Mouse (Mus musculus) testis, adult 2 months (tissue): Measurements from ENCODE around the gene Efcc1. TPM values are rescaled to one million over a fixed set of nuclear protein-coding genes. Genes with fewer than 3 reads are reported as not detected.

Experiments used
- H3K27ac ChIP-seq: fragments of 200-500 bp; 2 replicates; pipeline ENCODE4 v1.5.1; 2012; ENCODE audit warnings: low read depth, low read length; ENCODE audit not compliant: control insufficient read depth, insufficient read depth
- H3K27me3 ChIP-seq: fragments of 200-500 bp; 2 replicates; pipeline ENCODE4 v1.6.1; 2012; ENCODE audit warnings: mild to moderate bottlenecking, low read length, moderate library complexity; ENCODE audit not compliant: control insufficient read depth, insufficient read depth
- H3K36me3 ChIP-seq: fragments of 200-500 bp; 2 replicates; pipeline ENCODE4 v1.6.1; 2012; ENCODE audit warnings: mild to moderate bottlenecking, low read length; ENCODE audit not compliant: control insufficient read depth, insufficient read depth
- H3K4me1 ChIP-seq: fragments of 200-500 bp; 2 replicates; pipeline ENCODE4 v1.6.1; 2012; ENCODE audit warnings: low read length; ENCODE audit not compliant: control insufficient read depth, insufficient read depth
- H3K4me3 ChIP-seq: fragments of 200-500 bp; 2 replicates; pipeline ENCODE4 v1.5.1; 2012; ENCODE audit warnings: low read depth, mild to moderate bottlenecking, low read length, moderate library complexity, mixed read lengths; ENCODE audit not compliant: control insufficient read depth
- CTCF ChIP-seq: fragments of 200-500 bp; IDR thresholded peaks from 2 replicates; pipeline ENCODE4 v1.5.1; 2012; ENCODE audit warnings: low read depth, mild to moderate bottlenecking, inconsistent platforms, low read length, moderate library complexity; ENCODE audit not compliant: control insufficient read depth, insufficient read depth, insufficient replicate concordance
- POLR2A ChIP-seq: fragments of 200-500 bp; IDR thresholded peaks from 2 replicates; pipeline ENCODE4 v1.6.1; 2012; ENCODE audit warnings: low read depth, mild to moderate bottlenecking, inconsistent platforms, low read length, moderate library complexity; ENCODE audit not compliant: control insufficient read depth
- polyA plus RNA-seq: library from polyadenylated mRNA; depleted of rRNA; stranded (reverse); fragments of >200 nt; gene quantifications from 2 replicates; pipeline ENCODE4 v1.2.3, GENCODE M21; 2012

Efcc1 gene
- polyA plus RNA-seq, 1 experiment = 0.68 TPM

GRCm38 (mm10) chr6:87750184-87750910, 19.7 kb downstream of the Efcc1 start:
- Histone ChIP-seq H3K27ac (no peak overlapping the region), H3K36me3 (no peaks in the 10 kb centered on the region), H3K4me3 (no peak overlapping the region), H3K4me1 (no peaks in the 10 kb centered on the region), H3K27me3 (no peaks in the 10 kb centered on the region)
- no peak for TF ChIP-seq POLR2A

GRCm38 (mm10) chr6:87751574-87751973, 20.9 kb downstream of the Efcc1 start:
- Histone ChIP-seq H3K36me3 (no peaks in the 10 kb centered on the region), H3K4me3 (no peak overlapping the region)
- TF ChIP-seq POLR2A = no peak

GRCm38 (mm10) chr6:87755196-87755595, 24.5 kb downstream of the Efcc1 start:
- H3K36me3 ChIP-seq = no peaks in the 10 kb centered on the region
- H3K4me3 ChIP-seq = no peak overlapping the region
- no peaks in the 10 kb centered on the region for H3K27me3 ChIP-seq
- H3K27ac ChIP-seq = no peak overlapping the region
- no peak for TF ChIP-seq CTCF
- TF ChIP-seq POLR2A = no peak
- no peaks in the 10 kb centered on the region for H3K4me1 ChIP-seq

More at GRCm38 (mm10) chr6:87751574-87751973, 20.9 kb downstream of the Efcc1 start:
- Histone ChIP-seq H3K4me1 (no peaks in the 10 kb centered on the region), H3K27me3 (no peaks in the 10 kb centered on the region), H3K27ac (no peak overlapping the region)

- TF ChIP-seq POLR2A = no peak
- TF ChIP-seq CTCF = no peak
- H3K27me3 ChIP-seq = no peaks in the 10 kb centered on the region
- no peaks in the 10 kb centered on the region for H3K4me1 ChIP-seq
- no peaks in the 10 kb centered on the region for H3K36me3 ChIP-seq
- H3K4me3 ChIP-seq = no peak overlapping the region
- no peak overlapping the region for H3K27ac ChIP-seq
Measured at GRCm38 (mm10) chr6:87756896-87757295, 26.2 kb downstream of the Efcc1 start.

- Histone ChIP-seq H3K4me1 (no peaks in the 10 kb centered on the region), H3K27me3 (no peaks in the 10 kb centered on the region), H3K36me3 (no peaks in the 10 kb centered on the region), H3K27ac (no peak overlapping the region), H3K4me3 (no peak overlapping the region)
- TF ChIP-seq CTCF (no peak), POLR2A (no peak)
Measured at GRCm38 (mm10) chr6:87759404-87759803, 28.7 kb downstream of the Efcc1 start.

GRCm38 (mm10) chr6:87759850-87760249, 29.2 kb downstream of the Efcc1 start:
- Histone ChIP-seq H3K36me3 (no peaks in the 10 kb centered on the region), H3K27ac (no peak overlapping the region), H3K27me3 (no peaks in the 10 kb centered on the region), H3K4me3 (no peak overlapping the region), H3K4me1 (no peaks in the 10 kb centered on the region)
- TF ChIP-seq CTCF (no peak), POLR2A (no peak)

GRCm38 (mm10) chr6:87762161-87762560, 31.5 kb downstream of the Efcc1 start:
- no peaks in the 10 kb centered on the region for H3K27me3 ChIP-seq
- no peaks in the 10 kb centered on the region for H3K4me1 ChIP-seq
- H3K36me3 ChIP-seq = no peaks in the 10 kb centered on the region
- TF ChIP-seq CTCF = no peak
- no peak for TF ChIP-seq POLR2A
- no peak overlapping the region for H3K27ac ChIP-seq
- no peak overlapping the region for H3K4me3 ChIP-seq
